ENCODE assay signal across 18 mouse cellular contexts in the genomic region with DNA sequence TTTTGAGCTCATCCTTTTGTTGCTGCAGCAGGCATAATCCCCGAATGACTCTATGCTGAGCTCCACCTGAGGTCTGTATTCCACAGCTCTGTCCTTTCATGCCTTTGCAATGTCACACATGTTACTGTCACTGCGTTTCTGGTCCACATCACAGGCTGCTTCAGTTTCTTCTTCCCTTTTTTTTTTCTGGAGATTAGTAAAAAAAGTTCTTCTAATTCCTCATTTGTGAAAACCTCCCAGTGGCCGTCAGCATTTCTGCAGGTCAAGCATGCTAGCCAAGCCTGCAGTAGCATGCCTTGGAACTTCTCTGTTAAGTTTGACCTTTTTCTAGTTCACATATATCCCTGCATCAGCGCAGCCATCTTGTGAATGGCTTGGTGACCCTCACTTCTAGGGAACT. TPM values are rescaled to one million over a fixed set of nuclear protein-coding genes. Genes with fewer than 3 reads are reported as not detected.
DNase-seq lines count a peak whose midpoint lies in the region; ATAC-seq and TF ChIP-seq lines count a peak whose summit lies in the region.
"Had no signal": no experiment of that assay in that cellular context is flagged by ENCODE, and none has a peak within 500 bp of the region (broad histone marks: within the 10 kb centered on the region; RNA-seq: fewer than 3 reads in every experiment).

No protein-coding gene starts in this region.

- DNase-seq in heart, adult 2 months, result peak in 1 of 2 experiments; percentile 19
- DNase-seq in liver, adult 2 months (ENCODE audit: extremely low read depth, low read depth, low spot score), result peak; percentile 28
- DNase-seq in liver, result no peak
- no peak for DNase-seq in left cerebral cortex, adult 9 months (ENCODE audit: low spot score in 2 of 2)
- DNase-seq: adrenal gland, adult 8-10 months; cerebellum, adult 9-10 months; gastrocnemius, adult 2 months; thymus, adult 18-20 months had no signal

- WGBS in heart, adult 2 months, result 60% methylated on average over 4 of the region's 4 CpGs
- WGBS in heart, embryonic 11.5 days (ENCODE audit: insufficient replicate concordance), result 65% methylated on average over 4 of the region's 4 CpGs
- WGBS in liver, adult 2 months, result 82% methylated on average over 4 of the region's 4 CpGs
- WGBS in neural tube, embryonic 15.5 days, result 63% methylated on average over 4 of the region's 4 CpGs

- peaks cover 8% of the 10 kb centered on the region for H3K4me1 ChIP-seq in heart, adult 2 months (ENCODE audit: control insufficient read depth, insufficient read depth, low read length)
- H3K4me1 ChIP-seq in heart, embryonic 11.5 days (ENCODE audit: control insufficient read depth, insufficient read depth, low read length), result peaks cover 5% of the 10 kb centered on the region; the same call in 1 of the 2 replicates
- H3K4me1 ChIP-seq in liver, adult 2 months (ENCODE audit: control insufficient read depth, insufficient read depth, low read length), result peaks cover 7% of the 10 kb centered on the region
- peaks cover 10% of the 10 kb centered on the region for H3K4me1 ChIP-seq in neural tube, embryonic 15.5 days
- H3K4me1 ChIP-seq: intestine, embryonic 15.5 days; lung, embryonic 15.5 days had no signal

- ATAC-seq in heart, embryonic 11.5 days (replicated peaks; ENCODE audit: insufficient number of reproducible peaks, low FRiP score, low TSS enrichment), result no peak
- peak; percentile 5 for ATAC-seq in common myeloid progenitor, adult 5-6 weeks (replicated peaks; ENCODE audit: low read depth, poor library complexity, severe bottlenecking)
- ATAC-seq in megakaryocyte, adult 5-6 weeks (ENCODE audit: poor library complexity, severe bottlenecking), result peak; percentile 14
- ATAC-seq in neural tube, embryonic 15.5 days (ENCODE audit: low FRiP score), result no peak
- ATAC-seq: forebrain, embryonic 15.5 days; intestine, embryonic 15.5 days; midbrain, embryonic 15.5 days had no signal

- no peak overlapping the region for H3K27ac ChIP-seq in heart, adult 2 months
- no peak overlapping the region for H3K27ac ChIP-seq in heart, embryonic 11.5 days (ENCODE audit: low read depth, low read length)
- no peak overlapping the region for H3K27ac ChIP-seq in liver, adult 2 months (replicated peaks; ENCODE audit: insufficient read depth, low read depth, low read length)
- H3K27ac ChIP-seq in neural tube, embryonic 15.5 days (replicated peaks), result no peak overlapping the region
- H3K27ac ChIP-seq: forebrain, embryonic 15.5 days; gastrocnemius, adult 2 months; hindbrain, embryonic 13.5 days; intestine, embryonic 15.5 days; lung, embryonic 15.5 days; midbrain, embryonic 15.5 days; neural tube, embryonic 12.5 days had no signal

- intact Hi-C loops in heart, adult 2 months (cut with DNase I), result no loop called here

- no peak overlapping the region for H3K4me2 ChIP-seq in heart, embryonic 11.5 days
- no peak overlapping the region for H3K4me2 ChIP-seq in neural tube, embryonic 15.5 days
- H3K4me2 ChIP-seq: forebrain, embryonic 15.5 days; hindbrain, embryonic 13.5 days; intestine, embryonic 15.5 days; lung, embryonic 15.5 days; midbrain, embryonic 15.5 days; neural tube, embryonic 12.5 days had no signal

- H3K36me3 ChIP-seq in heart, adult 2 months (ENCODE audit: control insufficient read depth, insufficient read depth, low read length), result peaks cover 18% of the 10 kb centered on the region
- H3K36me3 ChIP-seq in heart, embryonic 11.5 days (ENCODE audit: control insufficient read depth, insufficient read depth, low read length), result no peaks in the 10 kb centered on the region
- H3K36me3 ChIP-seq in liver, adult 2 months (ENCODE audit: control insufficient read depth, insufficient read depth, low read length), result peaks cover 16% of the 10 kb centered on the region
- 0 out of 2 replicates have a peak, but pooled peaks cover 4% of the 10 kb centered on the region for H3K36me3 ChIP-seq in neural tube, embryonic 15.5 days
- H3K36me3 ChIP-seq: forebrain, embryonic 15.5 days; intestine, embryonic 15.5 days; lung, embryonic 15.5 days; midbrain, embryonic 15.5 days; neural tube, embryonic 12.5 days had no signal

- TF ChIP-seq CTCF in heart, adult 2 months (IDR thresholded peaks at IDR 0.05), result peak; percentile 28
- TF ChIP-seq CTCF in liver, adult 2 months (IDR thresholded peaks at IDR 0.05; ENCODE audit: low read depth, low read length), result no peak

- no peaks in the 10 kb centered on the region for H3K27me3 ChIP-seq in heart, adult 2 months (ENCODE audit: control insufficient read depth, insufficient read depth, low read length)
- H3K27me3 ChIP-seq in heart, embryonic 11.5 days (ENCODE audit: control insufficient read depth, insufficient read depth, low read length), result no peaks in the 10 kb centered on the region
- no peaks in the 10 kb centered on the region for H3K27me3 ChIP-seq in liver, adult 2 months (ENCODE audit: control insufficient read depth, insufficient read depth, low read length)
- no peaks in the 10 kb centered on the region for H3K27me3 ChIP-seq in neural tube, embryonic 15.5 days (replicated peaks)
- H3K27me3 ChIP-seq: forebrain, embryonic 15.5 days; hindbrain, embryonic 13.5 days; intestine, embryonic 15.5 days; lung, embryonic 15.5 days; midbrain, embryonic 15.5 days; neural tube, embryonic 12.5 days had no signal

- H3K4me3 ChIP-seq in heart, adult 2 months, result no peak overlapping the region
- H3K4me3 ChIP-seq in heart, embryonic 11.5 days (ENCODE audit: low read depth, low read length), result no peak overlapping the region
- H3K4me3 ChIP-seq in liver, adult 2 months (ENCODE audit: insufficient read depth, low read depth, low read length), result no peak overlapping the region
- H3K4me3 ChIP-seq in neural tube, embryonic 15.5 days (replicated peaks), result no peak overlapping the region
- H3K4me3 ChIP-seq: forebrain, embryonic 15.5 days; gastrocnemius, adult 2 months; hindbrain, embryonic 13.5 days; intestine, embryonic 15.5 days; lung, embryonic 15.5 days; midbrain, embryonic 15.5 days; neural tube, embryonic 12.5 days had no signal

- 0 out of 2 replicates have a peak, but pooled peaks cover 2% of the 10 kb centered on the region for H3K79me2 ChIP-seq in heart, adult 2 months (replicated peaks; ENCODE audit: control insufficient read depth, insufficient read depth, low read length)
- H3K79me2 ChIP-seq in liver, adult 2 months (ENCODE audit: control insufficient read depth, insufficient read depth, low read length), result peaks cover 5% of the 10 kb centered on the region; the same call in 1 of the 2 replicates

- no peaks in the 10 kb centered on the region for H3K9me3 ChIP-seq in heart, embryonic 11.5 days (replicated peaks; ENCODE audit: control insufficient read depth, low read length)
- no peaks in the 10 kb centered on the region for H3K9me3 ChIP-seq in neural tube, embryonic 15.5 days (replicated peaks)
- H3K9me3 ChIP-seq: forebrain, embryonic 15.5 days; hindbrain, embryonic 13.5 days; intestine, embryonic 15.5 days; lung, embryonic 15.5 days; midbrain, embryonic 15.5 days; neural tube, embryonic 12.5 days had no signal

- H3K9ac ChIP-seq in heart, adult 2 months (ENCODE audit: low read depth, low read length), result no peak overlapping the region
- H3K9ac ChIP-seq in heart, embryonic 11.5 days (ENCODE audit: low read depth, low read length), result no peak overlapping the region
- no peak overlapping the region for H3K9ac ChIP-seq in liver, adult 2 months (ENCODE audit: low read depth, low read length)
- no peak overlapping the region for H3K9ac ChIP-seq in neural tube, embryonic 15.5 days (replicated peaks)
- H3K9ac ChIP-seq: forebrain, embryonic 15.5 days; hindbrain, embryonic 13.5 days; intestine, embryonic 15.5 days; lung, embryonic 15.5 days; midbrain, embryonic 15.5 days; neural tube, embryonic 12.5 days had no signal

- no peak for TF ChIP-seq POLR2A in heart, adult 2 months (IDR thresholded peaks at IDR 0.05; ENCODE audit: insufficient read depth, low read depth, low read length)
- no peak for TF ChIP-seq POLR2A in liver, adult 2 months (IDR thresholded peaks at IDR 0.05; ENCODE audit: extremely low read depth, insufficient read depth, low read length)

- TF ChIP-seq EP300 in heart, adult 2 months (IDR thresholded peaks at IDR 0.05; ENCODE audit: insufficient read depth, low read depth, low read length), result no peak

RNA-seq across cellular contexts. Expression of a gene that starts 4.1 kb away (rescaled TPM):
- total RNA-seq in heart, adult 2 months (2021), result 10 to 100 TPM; 22.4 to 24.2 TPM
- 11.6 and 23.6 TPM in 2 replicates for polyA plus RNA-seq in heart, adult 2 months (2012; rRNA removed)
- 20.7 and 26.5 TPM in 2 replicates for polyA plus RNA-seq in heart, embryonic 11.5 days (2014; fragmentation: Nextera tagmentation; extraction: Ambion mirVana)
- total RNA-seq in liver, adult 2 months (2014; rRNA removed), result 8.9 and 9.4 TPM in 2 replicates
- polyA plus RNA-seq in liver, adult 2 months (2012; rRNA removed), result 3.0 and 3.7 TPM in 2 replicates
- total RNA-seq in common myeloid progenitor, adult 5-6 weeks (2017), result 6.9 and 10.7 TPM in 2 replicates
- 21.9 and 25.4 TPM in 2 replicates for total RNA-seq in megakaryocyte, adult 5-6 weeks (2015)
- total RNA-seq in megakaryocyte, adult 5-6 weeks (2017), result 17.9 and 22.0 TPM in 2 replicates
- 37.4 and 44.5 TPM in 2 replicates for polyA plus RNA-seq in neural tube, embryonic 15.5 days (2015; fragmentation: Nextera tagmentation; extraction: Ambion mirVana)

Comparison
In these comparisons a context has a peak if more than half of its experiments do, and no peak if none do; other contexts are left out.
1. ATAC-seq: peak in common myeloid progenitor, adult 5-6 weeks (single experiment) and megakaryocyte, adult 5-6 weeks (single experiment); none in heart, embryonic 11.5 days (single experiment) and neural tube, embryonic 15.5 days (single experiment).